Mouse (Mus musculus): Measurements from ENCODE around the gene Kat6b.

DNA sequence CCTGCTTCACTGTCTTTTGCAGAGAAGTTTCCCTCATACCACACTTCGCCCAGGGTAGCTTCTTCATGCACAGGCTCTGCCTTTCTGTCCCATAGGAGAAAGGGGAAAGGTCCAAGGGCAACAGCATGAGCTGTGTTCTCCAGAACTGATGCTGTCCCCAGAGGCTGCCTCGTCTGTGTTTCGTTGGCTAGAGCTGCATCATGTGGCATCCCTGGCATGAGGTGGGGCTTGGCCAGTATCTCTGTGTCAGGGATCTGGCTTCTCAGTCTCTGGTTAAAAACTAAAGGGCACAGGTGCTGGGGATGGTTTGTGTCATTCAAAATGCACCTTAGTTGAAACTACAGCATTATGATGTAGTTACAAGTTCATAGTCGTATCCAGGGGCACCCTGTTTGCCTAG is 64.3 kb downstream of the Kat6b start:
- TF ChIP-seq CTCF (IDR thresholded peaks at IDR 0.05; ENCODE audit: extremely low read depth, insufficient read depth, low read length): no peak
- no peak for TF ChIP-seq POLR2A (IDR thresholded peaks at IDR 0.05; ENCODE audit: extremely low read depth, insufficient read depth, low read length)
